Mouse (Mus musculus): ENCODE data around the gene Kcnv2. TPM values are rescaled to one million over a fixed set of nuclear protein-coding genes. Genes with fewer than 3 reads are reported as not detected.

The Kcnv2 gene
- not detected for total RNA-seq (2023)

DNA sequence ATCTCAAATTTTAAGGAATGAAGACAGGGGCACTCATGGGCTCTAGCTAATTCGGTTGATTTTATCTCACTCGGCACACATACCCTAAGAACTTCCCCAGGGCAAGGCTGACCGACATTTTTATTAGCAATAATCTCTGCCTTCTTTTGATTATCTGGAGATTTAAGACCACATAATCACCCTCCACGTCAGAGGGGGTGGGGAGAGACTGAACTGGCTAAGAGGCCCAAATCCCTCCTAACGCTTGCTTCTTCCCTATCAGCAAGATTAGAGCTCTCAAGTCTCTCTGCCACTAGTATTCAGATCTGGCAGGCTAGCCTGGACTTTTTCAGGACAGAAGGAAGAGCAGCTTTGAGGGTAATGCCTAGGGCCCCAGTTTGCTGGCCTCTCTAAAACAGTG, at the start of gene Kcnv2:
Gene Kcnv2 (plus strand): TSS at position 308 of the 400 bp plus-strand sequence.

Other genes with a start within 250 kb of the Kcnv2 start
- 0.15 TPM for gene Vldlr, start 106.1 kb upstream of the Kcnv2 start, total RNA-seq (2023)
- 85.5 TPM for gene Pum3, start 107.2 kb downstream of the Kcnv2 start, total RNA-seq (2023)